Mouse (Mus musculus) cortical plate, adult 2 months (tissue): ENCODE data around the gene Foxn3. TPM values are rescaled to one million over a fixed set of nuclear protein-coding genes. Genes with fewer than 3 reads are reported as not detected.

Experiments used
- H3K27ac ChIP-seq: fragments of 200-500 bp; 2 replicates; pipeline ENCODE4 v1.5.1; 2012; ENCODE audit warnings: low read length, control low read depth, inconsistent platforms; ENCODE audit not compliant: insufficient read depth
- H3K4me1 ChIP-seq: fragments of 200-500 bp; 2 replicates; pipeline ENCODE4 v1.6.1; 2011; ENCODE audit warnings: low read length; ENCODE audit not compliant: control insufficient read depth, insufficient read depth
- H3K4me3 ChIP-seq: fragments of 200-500 bp; 2 replicates; pipeline ENCODE4 v1.5.1; 2011; ENCODE audit warnings: mild to moderate bottlenecking, low read length, control low read depth; ENCODE audit not compliant: insufficient read depth
- CTCF ChIP-seq: fragments of 200-500 bp; IDR thresholded peaks from 2 replicates; pipeline ENCODE4 v1.5.1; 2011; ENCODE audit warnings: mild to moderate bottlenecking, control low read depth, low read length; ENCODE audit not compliant: insufficient read depth; ENCODE audit errors: extremely low read depth
- POLR2A ChIP-seq: fragments of 200-500 bp; IDR thresholded peaks from 2 replicates; pipeline ENCODE4 v1.6.1; 2011; ENCODE audit warnings: mild to moderate bottlenecking, low read length, control low read depth; ENCODE audit not compliant: insufficient read depth; ENCODE audit errors: extremely low read depth
- polyA plus RNA-seq: library from polyadenylated mRNA; depleted of rRNA; stranded (reverse); fragments of >200 nt; gene quantifications from 2 replicates; pipeline ENCODE4 v1.2.3, GENCODE M21; 2012

Foxn3 gene
- polyA plus RNA-seq, 1 experiment = 24.9 TPM

DNA sequence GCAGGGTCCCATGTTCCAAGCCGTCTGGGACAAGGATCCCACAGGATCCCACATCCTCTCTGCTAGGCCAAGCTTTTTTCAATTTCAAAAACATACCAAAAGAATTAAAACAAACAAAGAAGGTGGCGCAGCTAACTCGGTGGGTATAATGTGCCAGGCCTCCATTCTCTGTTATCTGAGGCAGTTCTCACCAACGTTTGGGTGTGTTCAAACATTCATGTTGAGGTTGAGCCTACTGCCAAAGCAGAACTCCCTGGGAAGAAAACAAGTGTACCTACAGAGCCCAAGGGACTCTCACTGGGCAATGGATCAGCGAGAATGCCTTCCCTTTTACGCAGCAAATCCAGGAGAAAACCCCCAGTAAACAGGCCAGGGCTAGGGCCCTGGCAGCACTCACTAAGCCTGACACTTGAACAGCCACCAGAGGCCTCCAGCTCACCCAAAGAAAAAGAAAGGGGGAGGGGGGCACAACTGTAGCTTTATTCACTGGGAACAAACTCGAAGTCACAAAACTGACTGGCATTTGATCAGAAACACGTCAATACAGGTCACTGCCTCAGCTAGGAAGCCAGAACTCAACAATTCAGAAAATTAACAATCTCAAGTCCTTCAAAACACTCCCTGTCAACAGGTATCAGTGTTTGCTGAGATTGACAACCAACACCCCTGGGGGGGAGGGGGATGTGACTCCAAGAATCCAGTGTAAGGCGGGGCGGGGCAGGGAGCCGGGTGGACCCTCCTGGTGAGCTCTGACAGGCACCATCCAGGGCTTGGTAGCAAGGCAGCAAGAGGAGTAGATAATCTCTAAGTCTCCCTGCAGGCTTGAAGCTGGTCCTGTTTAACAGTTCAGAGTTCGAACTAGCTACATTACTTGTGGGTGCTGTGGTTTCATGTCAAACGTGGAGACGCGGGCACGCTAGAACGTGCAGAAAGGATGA, 177.2 kb downstream of the Foxn3 start:
- H3K4me1 ChIP-seq = peaks cover 4% of the 10 kb centered on the region
- no peak overlapping the region for H3K4me3 ChIP-seq
- peak overlapping the region; percentile 49; the same call in 1 of the 2 replicates for H3K27ac ChIP-seq
- no peak for TF ChIP-seq POLR2A
- no peak for TF ChIP-seq CTCF

DNA sequence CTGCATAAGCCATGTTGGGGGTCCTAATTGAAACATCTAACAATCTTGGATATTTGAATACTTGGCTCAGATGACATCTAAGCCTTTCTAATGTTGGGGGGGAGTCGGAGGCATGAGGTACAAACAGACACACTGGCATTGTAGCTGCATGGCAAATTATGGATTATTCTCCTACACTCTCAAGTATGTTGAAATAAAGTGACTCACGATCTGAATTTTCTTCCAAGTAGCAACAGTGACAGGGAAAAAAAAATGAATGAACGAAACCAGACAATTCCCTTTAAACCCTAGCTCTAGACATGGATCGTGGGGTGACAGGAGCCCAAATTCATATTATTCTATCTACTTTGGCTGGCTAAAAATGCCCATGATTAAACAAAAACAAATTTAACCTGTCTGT, 178.3 kb downstream of the Foxn3 start:
- no peak overlapping the region for H3K27ac ChIP-seq
- peaks cover 4% of the 10 kb centered on the region for H3K4me1 ChIP-seq
- TF ChIP-seq CTCF (no peak), POLR2A (no peak)
- no peak overlapping the region for H3K4me3 ChIP-seq

DNA sequence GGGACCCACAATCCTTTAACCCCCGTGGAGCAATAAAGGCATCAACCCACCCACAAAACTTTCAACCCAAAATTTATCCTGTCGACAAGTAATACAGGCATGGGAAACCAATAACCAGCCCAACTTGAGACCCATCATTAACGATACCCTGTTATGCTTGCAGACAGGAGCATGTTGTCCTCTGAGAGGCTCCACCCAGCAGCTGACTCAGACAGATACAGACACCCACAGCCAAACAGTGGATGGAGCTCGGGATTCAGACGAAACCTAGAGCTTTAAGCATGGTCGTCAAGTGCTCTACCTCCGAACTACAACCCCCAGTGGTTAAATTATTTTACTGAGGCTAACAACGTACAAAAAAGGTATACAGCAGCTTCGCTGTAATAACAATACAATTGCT, 182.1 kb downstream of the Foxn3 start:
- Histone ChIP-seq H3K27ac (no peak overlapping the region), H3K4me3 (no peak overlapping the region), H3K4me1 (peaks cover 14% of the 10 kb centered on the region)
- TF ChIP-seq CTCF (no peak), POLR2A (no peak)

DNA sequence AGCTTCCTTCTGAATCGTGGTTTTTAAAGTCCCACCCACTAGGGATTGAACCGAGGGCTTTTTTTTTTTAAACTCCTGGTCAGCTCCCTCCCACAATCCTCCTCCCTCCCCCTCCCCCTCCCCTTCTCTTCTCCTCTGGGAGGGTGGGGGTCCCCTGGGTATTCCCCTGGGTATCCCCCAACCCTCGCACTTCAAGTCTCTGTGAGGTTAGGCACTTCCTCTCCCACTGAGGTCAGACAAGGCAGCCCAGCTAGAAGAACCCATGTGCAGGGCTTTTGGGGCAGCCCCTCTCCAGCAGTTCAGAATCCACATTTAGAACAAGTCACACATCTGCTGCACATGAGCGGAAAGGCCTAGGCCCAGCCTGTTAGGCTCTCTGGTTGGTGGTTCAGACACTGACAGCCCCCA, 182.5 kb downstream of the Foxn3 start:
- no peak overlapping the region for H3K27ac ChIP-seq
- no peak for TF ChIP-seq CTCF
- no peak for TF ChIP-seq POLR2A
- H3K4me1 ChIP-seq = peaks cover 16% of the 10 kb centered on the region
- H3K4me3 ChIP-seq = no peak overlapping the region

DNA sequence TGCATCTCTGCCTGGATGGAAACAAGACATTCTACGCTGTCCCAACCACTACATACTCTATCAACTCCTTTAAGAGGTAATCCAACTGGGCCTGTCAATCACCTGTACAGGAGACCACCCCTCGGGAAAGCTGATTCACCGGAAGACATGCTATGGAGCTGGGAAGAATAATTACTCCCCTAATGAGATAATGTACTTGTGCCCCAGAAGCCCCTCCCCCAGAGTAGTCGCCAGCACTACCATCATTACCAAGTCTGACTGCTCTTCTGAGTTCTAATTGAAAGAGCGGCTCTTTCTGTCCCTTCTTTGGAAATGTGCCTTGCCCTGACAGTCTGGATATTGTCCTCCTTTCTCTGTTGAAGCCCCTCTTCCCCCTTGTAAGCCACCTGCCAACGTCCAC, 183.3 kb downstream of the Foxn3 start:
- no peak for TF ChIP-seq POLR2A
- no peak for TF ChIP-seq CTCF

DNA sequence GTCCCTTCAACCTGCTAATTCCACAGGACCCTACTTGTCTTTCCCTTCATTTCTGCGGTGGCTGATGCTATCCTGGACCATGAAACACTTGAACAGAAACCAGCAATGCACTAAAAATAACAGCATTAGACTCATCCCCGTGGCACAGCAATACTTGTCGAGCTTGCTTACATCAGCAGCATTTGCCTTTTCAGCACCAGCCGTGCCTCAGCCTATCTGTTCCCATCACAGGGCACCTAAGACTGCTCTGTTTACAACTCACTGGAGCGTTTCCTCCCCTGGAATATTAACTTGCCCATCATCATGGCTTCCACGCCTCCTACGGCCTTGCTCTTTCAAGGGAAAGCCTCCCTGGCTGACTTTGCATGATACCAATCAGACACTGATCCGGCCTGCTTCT, 185.1 kb downstream of the Foxn3 start:
- Histone ChIP-seq H3K27ac (no peak overlapping the region; the same call in 1 of the 2 replicates), H3K4me1 (peaks cover 15% of the 10 kb centered on the region), H3K4me3 (0 out of 2 replicates have a peak overlapping the region, but pooled peaks have one; percentile 2)
- TF ChIP-seq POLR2A (no peak), CTCF (no peak)

More for the DNA sequence above, 183.3 kb downstream of the Foxn3 start:
- Histone ChIP-seq H3K4me1 (peaks cover 15% of the 10 kb centered on the region), H3K4me3 (no peak overlapping the region), H3K27ac (no peak overlapping the region)

DNA sequence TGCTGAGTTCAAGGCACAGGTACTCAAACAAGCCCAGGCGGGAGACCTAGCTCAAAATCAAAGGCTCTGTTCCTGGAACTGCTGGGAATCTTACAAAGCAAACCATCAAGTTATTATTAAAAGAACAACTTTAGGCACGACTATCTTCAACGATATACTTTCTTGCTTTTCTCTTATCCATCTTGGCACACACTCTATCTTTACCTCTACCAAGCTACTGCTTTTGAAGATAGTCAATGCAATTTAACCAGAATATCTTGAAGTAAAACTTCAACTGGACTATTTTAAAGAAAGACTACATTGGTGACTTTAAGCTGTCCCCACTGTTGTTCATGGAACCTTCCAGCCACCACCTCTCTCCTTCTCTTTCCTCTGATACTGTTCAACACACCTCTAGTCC, 185.7 kb downstream of the Foxn3 start:
- no peak for TF ChIP-seq CTCF
- no peak for TF ChIP-seq POLR2A
- Histone ChIP-seq H3K27ac (no peak overlapping the region), H3K4me1 (peaks cover 15% of the 10 kb centered on the region), H3K4me3 (no peak overlapping the region)

DNA sequence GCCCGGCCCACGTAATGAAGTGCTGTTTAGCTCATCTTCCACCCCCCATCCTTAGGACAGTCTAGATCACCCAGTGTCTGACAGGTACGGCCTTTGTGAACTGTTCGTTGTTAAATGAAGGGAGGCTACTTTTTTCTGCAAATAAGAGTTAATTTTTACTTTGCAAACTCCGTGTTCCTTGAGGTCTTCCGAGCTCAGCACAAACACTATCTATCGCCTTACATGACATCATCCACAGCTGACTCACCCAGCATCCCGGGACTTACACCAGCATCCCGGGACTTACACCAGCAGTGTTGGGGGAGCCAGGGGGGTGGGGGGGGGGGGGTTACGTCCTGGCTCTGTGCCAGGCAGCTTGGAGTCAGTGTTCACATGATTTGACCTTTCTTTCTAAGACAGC, 186.3 kb downstream of the Foxn3 start:
- Histone ChIP-seq H3K27ac (no peak overlapping the region; the same call in 1 of the 2 replicates), H3K4me1 (peaks cover 15% of the 10 kb centered on the region), H3K4me3 (no peak overlapping the region)
- TF ChIP-seq CTCF = no peak
- TF ChIP-seq POLR2A = no peak

DNA sequence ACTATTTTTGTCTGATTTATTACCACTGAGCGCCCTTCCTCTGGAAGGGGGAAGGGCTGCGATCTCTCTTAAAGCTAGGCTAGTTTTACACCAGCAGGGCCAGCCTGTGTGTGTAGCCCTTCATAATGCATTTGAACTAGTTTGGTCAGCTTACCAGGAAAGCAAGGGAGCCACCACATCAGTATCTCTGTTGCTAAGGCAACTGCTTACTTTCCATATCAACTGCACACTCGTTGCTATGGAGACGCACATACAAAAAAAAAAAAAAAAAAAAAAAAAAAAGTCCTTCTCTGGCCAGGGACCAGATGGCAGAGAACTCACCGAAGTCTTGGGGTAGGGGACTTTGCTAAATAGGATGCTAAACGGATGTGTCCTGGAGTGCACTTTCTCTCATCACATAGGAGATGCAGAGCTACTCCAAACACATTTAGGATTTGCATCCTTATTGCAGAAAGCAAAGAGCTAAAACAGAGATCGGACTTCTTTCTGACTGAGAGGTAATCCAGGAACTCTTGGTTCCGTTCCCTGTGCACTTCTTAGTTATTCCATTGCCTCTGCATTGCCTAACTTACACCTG, 187.4 kb downstream of the Foxn3 start:
- Histone ChIP-seq H3K27ac (0 out of 2 replicates have a peak overlapping the region, but pooled peaks have one; percentile 6), H3K4me1 (peaks cover 15% of the 10 kb centered on the region), H3K4me3 (no peak overlapping the region)
- TF ChIP-seq CTCF (no peak), POLR2A (no peak)
